Comparison of ENCODE assay signal across 17 mouse cellular contexts in genomic region chr9:84558346-84558745, GRCm38 (mm10).
"Had no signal": no experiment of that assay in that cellular context is flagged by ENCODE, and none has a peak within 500 bp of the region (broad histone marks: within the 10 kb centered on the region; RNA-seq: fewer than 3 reads in every experiment).

No protein-coding gene starts in this region.

- DNase-seq: layer of hippocampus, adult 9-11 months; liver; lung, adult 18-20 months; lung, postnatal 10 days; lung, postnatal 36 days; midbrain, embryonic 14.5 days; thymus, adult 18-20 months; thymus, postnatal 36 days had no signal

- ATAC-seq: intestine, postnatal 0 days; liver, embryonic 12.5 days had no signal

- H3K4me3 ChIP-seq: layer of hippocampus, adult 2 months; limb, embryonic 10.5 days; limb, embryonic 13.5 days; liver, embryonic 12.5 days; liver, embryonic 15.5 days; lung, embryonic 15.5 days; megakaryocyte, embryonic 14.5 days had no signal

- H3K4me2 ChIP-seq: limb, embryonic 13.5 days; liver, embryonic 12.5 days; liver, embryonic 15.5 days; lung, embryonic 15.5 days; midbrain, embryonic 11.5 days had no signal

- H3K27me3 ChIP-seq: limb, embryonic 13.5 days; liver, embryonic 12.5 days; liver, embryonic 15.5 days; lung, embryonic 15.5 days; megakaryocyte, embryonic 14.5 days had no signal

- H3K27ac ChIP-seq: layer of hippocampus, adult 2 months; limb, embryonic 10.5 days; limb, embryonic 13.5 days; liver, embryonic 12.5 days; liver, embryonic 15.5 days; lung, embryonic 15.5 days had no signal

- H3K9ac ChIP-seq: limb, embryonic 13.5 days; liver, embryonic 12.5 days; liver, embryonic 15.5 days; lung, embryonic 15.5 days had no signal

- H3K4me1 ChIP-seq: liver, embryonic 12.5 days; liver, embryonic 15.5 days; lung, embryonic 15.5 days; megakaryocyte, embryonic 14.5 days had no signal

- H3K36me3 ChIP-seq: limb, embryonic 10.5 days; limb, embryonic 13.5 days; liver, embryonic 12.5 days; liver, embryonic 15.5 days; lung, embryonic 15.5 days had no signal

- H3K9me3 ChIP-seq: limb, embryonic 10.5 days; limb, embryonic 13.5 days; liver, embryonic 12.5 days; liver, embryonic 15.5 days; lung, embryonic 15.5 days had no signal
